Mouse (Mus musculus) spleen, adult 2 months (tissue): Measurements from ENCODE around the gene Stk32b.

Experiments used
- CTCF ChIP-seq: fragments of 200-500 bp; IDR thresholded peaks from 2 replicates; pipeline ENCODE4 v1.5.1; 2011; ENCODE audit warnings: mild to moderate bottlenecking, inconsistent platforms; ENCODE audit not compliant: insufficient read depth, insufficient read length, insufficient replicate concordance; ENCODE audit errors: extremely low read depth
- POLR2A ChIP-seq: fragments of 200-500 bp; IDR thresholded peaks from 2 replicates; pipeline ENCODE4 v1.6.1; 2011; ENCODE audit warnings: low read depth, low read length, inconsistent platforms

DNA sequence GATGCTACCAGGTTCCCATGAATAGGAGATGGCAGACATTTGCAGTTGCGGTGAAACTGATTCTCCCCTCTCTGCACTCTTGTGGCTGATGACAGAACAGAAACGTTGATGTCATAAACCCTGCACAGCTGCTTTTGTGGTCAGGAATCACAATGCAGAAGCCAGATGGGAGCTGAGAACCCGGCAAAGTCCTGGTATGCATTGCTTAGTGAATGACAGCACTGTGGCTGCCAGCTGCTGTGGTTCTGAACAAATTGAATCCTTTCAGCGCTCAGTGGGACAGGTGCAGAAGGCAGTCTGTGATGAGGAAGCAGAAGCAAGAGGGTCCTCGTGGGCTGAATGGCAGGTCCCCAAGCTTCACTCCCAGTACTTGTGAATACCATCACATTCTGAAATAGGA lies 247.9 kb downstream of the Stk32b start:
- TF ChIP-seq CTCF = no peak
- TF ChIP-seq POLR2A = no peak
